Mouse (Mus musculus): Measurements from ENCODE around the gene Qk. TPM values are rescaled to one million over a fixed set of nuclear protein-coding genes. Genes with fewer than 3 reads are reported as not detected.

Qk gene
- polyA plus RNA-seq, 1 experiment from 2014 or later: 59.4 TPM

- Histone ChIP-seq H3K9me3 (ENCODE audit: control insufficient read depth, low read length) (no peaks in the 10 kb centered on the region), H3K9ac (no peak overlapping the region), H3K4me3 (replicated peaks; ENCODE audit: low read length) (no peak overlapping the region), H3K4me2 (replicated peaks) (no peak overlapping the region), H3K27ac (no peak overlapping the region), H3K27me3 (ENCODE audit: control insufficient read depth, insufficient read depth, low read length) (no peaks in the 10 kb centered on the region), H3K4me1 (replicated peaks; ENCODE audit: control insufficient read depth, insufficient read depth, low read length) (peaks cover 3% of the 10 kb centered on the region), H3K36me3 (replicated peaks; ENCODE audit: control insufficient read depth, insufficient read depth) (no peaks in the 10 kb centered on the region)
- 72% methylated on average over 5 of the region's 5 CpGs for WGBS
- DNase-seq (ENCODE audit: low spot score) (no peak), ATAC-seq (ENCODE audit: low FRiP score) (no peak)
These were observed 9.8 kb upstream of the Qk start for GRCm38 (mm10) chr17:10329461-10329860.

DNA sequence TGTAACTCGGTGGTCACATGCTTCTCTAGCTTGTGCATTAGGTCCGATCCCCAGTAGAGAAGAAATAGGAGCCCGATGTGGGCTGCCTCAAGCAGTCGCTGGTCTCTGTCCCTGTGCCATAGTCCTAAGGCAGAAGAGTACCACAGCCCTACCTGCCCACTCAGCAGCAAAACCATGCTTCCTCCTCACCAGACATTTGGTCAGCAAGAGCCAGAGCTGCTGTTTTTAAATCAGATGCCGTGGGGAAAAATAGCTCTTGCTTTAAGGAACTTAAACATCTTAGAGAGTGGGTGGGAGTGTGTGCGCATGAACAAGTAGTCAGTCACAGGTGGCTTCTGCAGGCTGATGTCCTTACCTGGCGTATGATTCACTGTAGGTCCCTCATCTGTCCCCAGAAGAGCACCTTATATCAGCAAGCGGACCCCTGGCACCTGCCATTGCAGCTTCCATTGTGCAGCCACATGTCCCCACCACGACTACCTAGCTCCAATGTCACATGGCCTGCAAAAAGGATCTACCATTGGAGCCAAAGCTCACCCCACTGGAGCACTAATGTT is 9.0 kb upstream of the Qk start:
- 87% methylated on average over 9 of the region's 9 CpGs for WGBS
- H3K9ac ChIP-seq: no peak overlapping the region
- H3K36me3 ChIP-seq (replicated peaks; ENCODE audit: control insufficient read depth, insufficient read depth): no peaks in the 10 kb centered on the region
- ATAC-seq (ENCODE audit: low FRiP score) (no peak), DNase-seq (ENCODE audit: low spot score) (no peak)
- no peak overlapping the region for H3K27ac ChIP-seq
- no peak overlapping the region for H3K4me3 ChIP-seq (replicated peaks; ENCODE audit: low read length)
- no peak overlapping the region for H3K4me2 ChIP-seq (replicated peaks)
- H3K4me1 ChIP-seq (replicated peaks; ENCODE audit: control insufficient read depth, insufficient read depth, low read length): no peaks in the 10 kb centered on the region
- H3K27me3 ChIP-seq (ENCODE audit: control insufficient read depth, insufficient read depth, low read length): no peaks in the 10 kb centered on the region
- H3K9me3 ChIP-seq (ENCODE audit: control insufficient read depth, low read length): no peaks in the 10 kb centered on the region

DNA sequence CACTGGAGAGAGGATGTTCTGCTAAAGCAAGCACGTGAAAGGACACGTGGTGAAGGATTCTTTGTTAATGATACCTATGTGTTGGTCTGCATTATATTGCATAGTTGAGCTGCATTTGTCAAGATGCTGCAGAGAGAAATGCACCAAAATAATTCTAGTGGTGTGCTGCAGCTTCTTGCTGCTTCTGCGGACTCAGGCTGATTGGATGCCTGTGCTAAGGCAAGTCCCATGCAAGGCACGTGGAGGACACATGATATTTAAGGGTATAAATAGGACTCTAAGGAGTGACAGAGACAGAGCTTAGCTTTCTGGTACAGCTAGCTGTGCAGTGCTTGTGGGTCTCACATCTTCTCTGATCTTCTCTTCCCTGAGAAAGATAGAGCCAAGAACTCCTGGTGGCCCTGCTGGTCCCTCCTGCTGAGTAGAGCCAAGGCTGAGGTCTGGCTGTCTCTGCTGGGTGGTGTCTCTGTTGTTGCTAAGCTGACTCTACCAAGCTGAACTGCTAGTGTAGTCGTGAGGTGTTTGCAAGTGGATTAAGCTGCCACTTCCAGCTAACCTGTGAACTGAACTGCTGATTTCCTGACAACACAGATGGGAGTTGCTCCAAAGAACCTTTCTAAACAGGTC is 8.0 kb upstream of the Qk start:
- ATAC-seq (ENCODE audit: low FRiP score) (no peak), DNase-seq (ENCODE audit: low spot score) (no peak)
- no peak overlapping the region for H3K27ac ChIP-seq
- H3K4me3 ChIP-seq (replicated peaks; ENCODE audit: low read length): no peak overlapping the region
- no peaks in the 10 kb centered on the region for H3K27me3 ChIP-seq (ENCODE audit: control insufficient read depth, insufficient read depth, low read length)
- H3K4me1 ChIP-seq (replicated peaks; ENCODE audit: control insufficient read depth, insufficient read depth, low read length): peaks cover 4% of the 10 kb centered on the region; the same call in 1 of the 2 replicates
- H3K4me2 ChIP-seq (replicated peaks): no peak overlapping the region
- no peak overlapping the region for H3K9ac ChIP-seq
- 73% methylated on average over 5 of the region's 5 CpGs for WGBS
- no peaks in the 10 kb centered on the region for H3K36me3 ChIP-seq (replicated peaks; ENCODE audit: control insufficient read depth, insufficient read depth)
- H3K9me3 ChIP-seq (ENCODE audit: control insufficient read depth, low read length): no peaks in the 10 kb centered on the region

DNA sequence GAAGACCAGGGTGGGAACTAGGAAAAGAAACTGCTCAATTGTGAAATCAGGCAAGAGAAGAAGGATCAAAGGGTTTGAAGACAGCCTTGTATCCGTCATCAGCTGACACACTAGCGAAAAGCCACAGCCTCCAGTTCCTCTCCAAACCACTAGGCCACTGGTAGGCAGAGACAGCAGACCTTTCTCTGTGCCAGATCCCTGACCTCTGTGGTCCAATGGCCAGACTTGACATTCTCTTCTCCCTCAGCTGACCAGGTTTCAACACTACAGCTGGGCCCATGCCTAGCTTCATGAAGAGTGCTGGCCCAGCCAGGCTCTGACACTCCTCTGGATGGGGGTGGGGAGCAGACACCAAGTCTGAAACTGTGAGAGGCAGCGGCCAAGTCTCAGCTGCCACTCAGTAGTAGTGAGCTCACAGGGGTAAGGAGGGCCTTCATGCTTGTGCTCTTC is 7.0 kb upstream of the Qk start:
- peaks cover 10% of the 10 kb centered on the region for H3K4me1 ChIP-seq (replicated peaks; ENCODE audit: control insufficient read depth, insufficient read depth, low read length)
- no peak overlapping the region for H3K27ac ChIP-seq
- no peak overlapping the region for H3K9ac ChIP-seq
- ATAC-seq (ENCODE audit: low FRiP score) (no peak), DNase-seq (ENCODE audit: low spot score) (no peak)
- H3K27me3 ChIP-seq (ENCODE audit: control insufficient read depth, insufficient read depth, low read length): no peaks in the 10 kb centered on the region
- no peak overlapping the region for H3K4me3 ChIP-seq (replicated peaks; ENCODE audit: low read length)
- H3K4me2 ChIP-seq (replicated peaks): no peak overlapping the region
- H3K36me3 ChIP-seq (replicated peaks; ENCODE audit: control insufficient read depth, insufficient read depth): no peaks in the 10 kb centered on the region
- WGBS: 60% methylated on average over 3 of the region's 3 CpGs
- no peaks in the 10 kb centered on the region for H3K9me3 ChIP-seq (ENCODE audit: control insufficient read depth, low read length)

DNA sequence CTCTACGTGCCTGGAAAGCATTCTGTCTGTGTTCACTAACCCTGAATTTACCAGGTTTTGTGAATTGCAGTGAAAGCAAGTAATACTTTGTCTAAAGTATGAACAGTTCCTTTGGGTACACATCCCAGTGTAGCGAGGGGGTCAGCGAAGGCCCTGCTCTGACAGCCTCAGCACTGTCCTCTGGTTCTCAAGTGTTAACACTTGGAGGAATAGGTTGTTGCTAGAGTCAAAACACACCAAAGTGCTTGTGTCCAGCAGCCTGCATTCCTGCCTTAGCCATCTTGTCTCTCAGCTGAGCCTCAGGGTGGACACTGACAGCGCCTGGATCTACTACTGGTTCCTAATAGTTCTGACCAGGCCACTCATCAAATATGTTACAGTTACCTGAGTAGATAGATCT is 6.3 kb upstream of the Qk start:
- Histone ChIP-seq H3K36me3 (replicated peaks; ENCODE audit: control insufficient read depth, insufficient read depth) (no peaks in the 10 kb centered on the region), H3K4me1 (replicated peaks; ENCODE audit: control insufficient read depth, insufficient read depth, low read length) (peaks cover 17% of the 10 kb centered on the region), H3K27me3 (ENCODE audit: control insufficient read depth, insufficient read depth, low read length) (no peaks in the 10 kb centered on the region), H3K9me3 (ENCODE audit: control insufficient read depth, low read length) (no peaks in the 10 kb centered on the region), H3K27ac (no peak overlapping the region), H3K9ac (no peak overlapping the region), H3K4me3 (replicated peaks; ENCODE audit: low read length) (no peak overlapping the region), H3K4me2 (replicated peaks) (no peak overlapping the region)
- ATAC-seq (ENCODE audit: low FRiP score): no peak
- WGBS: 92% methylated on average over 4 of the region's 4 CpGs
- no peak for DNase-seq (ENCODE audit: low spot score)

DNA sequence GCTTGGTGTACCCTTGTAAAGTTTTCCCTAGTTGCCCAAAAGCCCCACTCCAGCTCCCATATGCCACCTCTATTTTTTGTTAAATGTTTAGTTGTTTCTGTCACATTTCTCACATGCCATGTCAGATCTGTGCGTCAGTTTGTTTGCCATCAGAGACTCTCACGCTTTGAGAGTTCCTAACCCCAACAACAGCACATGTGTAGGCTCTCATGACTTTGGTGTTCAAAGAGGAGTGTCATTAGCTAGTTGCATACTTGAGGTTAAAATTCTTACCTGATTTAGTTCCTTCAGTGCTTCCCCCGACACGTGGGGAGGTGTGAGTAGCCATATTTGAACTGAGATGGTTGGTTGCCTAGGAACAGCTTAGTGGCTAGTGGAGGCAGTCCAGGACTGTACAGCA is 2.1 kb upstream of the Qk start:
- Histone ChIP-seq H3K4me1 (replicated peaks; ENCODE audit: control insufficient read depth, insufficient read depth, low read length) (peaks cover 18% of the 10 kb centered on the region), H3K9me3 (ENCODE audit: control insufficient read depth, low read length) (no peaks in the 10 kb centered on the region), H3K36me3 (replicated peaks; ENCODE audit: control insufficient read depth, insufficient read depth) (no peaks in the 10 kb centered on the region), H3K4me2 (replicated peaks) (peak overlapping the region; percentile 70), H3K4me3 (replicated peaks; ENCODE audit: low read length) (peak overlapping the region; percentile 9; the same call in 1 of the 2 replicates), H3K9ac (no peak overlapping the region), H3K27ac (no peak overlapping the region), H3K27me3 (ENCODE audit: control insufficient read depth, insufficient read depth, low read length) (no peaks in the 10 kb centered on the region)
- ATAC-seq (ENCODE audit: low FRiP score): no peak
- WGBS: 41% methylated on average over 4 of the region's 4 CpGs
- no peak for DNase-seq (ENCODE audit: low spot score)

- no peak for ATAC-seq (ENCODE audit: low FRiP score)
- H3K9me3 ChIP-seq (ENCODE audit: control insufficient read depth, low read length): no peaks in the 10 kb centered on the region
- no peaks in the 10 kb centered on the region for H3K27me3 ChIP-seq (ENCODE audit: control insufficient read depth, insufficient read depth, low read length)
- H3K27ac ChIP-seq: no peak overlapping the region
- peak overlapping the region; percentile 9 for H3K4me3 ChIP-seq (replicated peaks; ENCODE audit: low read length)
- H3K9ac ChIP-seq: peak overlapping the region; percentile 45; the same call in 1 of the 2 replicates
- peaks cover 22% of the 10 kb centered on the region for H3K4me1 ChIP-seq (replicated peaks; ENCODE audit: control insufficient read depth, insufficient read depth, low read length)
- 16% methylated on average over 1 of the region's 1 CpGs for WGBS
- H3K4me2 ChIP-seq (replicated peaks): peak overlapping the region; percentile 70
- H3K36me3 ChIP-seq (replicated peaks; ENCODE audit: control insufficient read depth, insufficient read depth): no peaks in the 10 kb centered on the region
- no peak for DNase-seq (ENCODE audit: low spot score)
These were observed 1.4 kb upstream of the Qk start for GRCm38 (mm10) chr17:10321092-10321491.

GRCm38 (mm10) chr17:10320456-10320790 is 769 bp upstream of the Qk start:
- peak overlapping the region; percentile 99 for H3K27ac ChIP-seq
- H3K4me1 ChIP-seq (replicated peaks; ENCODE audit: control insufficient read depth, insufficient read depth, low read length): peaks cover 22% of the 10 kb centered on the region
- DNase-seq (ENCODE audit: low spot score) (no peak), ATAC-seq (ENCODE audit: low FRiP score) (no peak)
- WGBS: 10% methylated on average over 10 of the region's 10 CpGs
- no peaks in the 10 kb centered on the region for H3K36me3 ChIP-seq (replicated peaks; ENCODE audit: control insufficient read depth, insufficient read depth)
- H3K9me3 ChIP-seq (ENCODE audit: control insufficient read depth, low read length): no peaks in the 10 kb centered on the region
- H3K4me2 ChIP-seq (replicated peaks): peak overlapping the region; percentile 70
- peak overlapping the region; percentile 74 for H3K4me3 ChIP-seq (replicated peaks; ENCODE audit: low read length)
- peak overlapping the region; percentile 99 for H3K9ac ChIP-seq
- H3K27me3 ChIP-seq (ENCODE audit: control insufficient read depth, insufficient read depth, low read length): no peaks in the 10 kb centered on the region

GRCm38 (mm10) chr17:10319431-10319684 is 296 bp downstream of the Qk start:
- peaks cover 28% of the 10 kb centered on the region for H3K4me1 ChIP-seq (replicated peaks; ENCODE audit: control insufficient read depth, insufficient read depth, low read length)
- WGBS: under 1% methylated on average over 40 of the region's 46 CpGs
- H3K36me3 ChIP-seq (replicated peaks; ENCODE audit: control insufficient read depth, insufficient read depth): no peaks in the 10 kb centered on the region
- H3K4me3 ChIP-seq (replicated peaks; ENCODE audit: low read length): peak overlapping the region; percentile 74
- no peak for ATAC-seq (ENCODE audit: low FRiP score)
- H3K27me3 ChIP-seq (ENCODE audit: control insufficient read depth, insufficient read depth, low read length): no peaks in the 10 kb centered on the region
- H3K27ac ChIP-seq: peak overlapping the region; percentile 99
- no peaks in the 10 kb centered on the region for H3K9me3 ChIP-seq (ENCODE audit: control insufficient read depth, low read length)
- DNase-seq (ENCODE audit: low spot score): no peak
- peak overlapping the region; percentile 99 for H3K9ac ChIP-seq
- H3K4me2 ChIP-seq (replicated peaks): no peak overlapping the region; the same call in 1 of the 2 replicates

All from hindbrain, embryonic 14.5 days (tissue).